In the genomic region with DNA sequence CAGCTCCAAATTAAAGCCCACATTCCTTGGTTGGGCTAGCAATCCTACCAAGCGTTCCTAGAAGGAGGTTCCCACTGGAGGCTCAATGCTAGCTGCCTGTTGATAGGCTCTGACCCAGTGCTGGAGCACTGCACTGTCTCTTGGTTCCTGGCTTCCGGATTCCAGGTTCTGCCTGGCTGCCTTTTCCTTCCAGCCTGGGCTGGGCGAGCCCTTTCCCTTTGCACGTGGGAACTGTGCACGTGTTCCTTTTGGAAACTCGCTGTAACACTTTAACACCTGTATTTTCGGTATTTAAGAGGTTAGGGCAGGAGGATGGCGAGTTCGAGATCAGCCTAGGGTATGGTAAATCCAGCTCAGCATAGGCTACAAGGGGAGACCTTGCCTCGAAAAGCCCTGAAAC, we compare ENCODE assay signal across 8 mouse cellular contexts. TPM values are rescaled to one million over a fixed set of nuclear protein-coding genes. Genes with fewer than 3 reads are reported as not detected.
A peak's percentile ranks its signal among the peaks of the same experiment; 100 is the strongest.
DNase-seq lines count a peak whose midpoint lies in the region; ATAC-seq and TF ChIP-seq lines count a peak whose summit lies in the region.

No protein-coding gene starts in this region.

- H3K27me3 ChIP-seq in embryonic facial prominence, embryonic 10.5 days (replicated peaks; ENCODE audit: low read depth, poor library complexity, severe bottlenecking), result no peaks in the 10 kb centered on the region
- H3K27me3 ChIP-seq in limb, embryonic 11.5 days (ENCODE audit: control insufficient read depth, insufficient read depth, low read length), result no peaks in the 10 kb centered on the region
- H3K27me3 ChIP-seq in midbrain, postnatal 0 days (ENCODE audit: insufficient read depth, low read length), result no peaks in the 10 kb centered on the region

- peak overlapping the region; percentile 63; the same call in 1 of the 2 replicates for H3K9ac ChIP-seq in limb, embryonic 11.5 days (ENCODE audit: low read length)
- H3K9ac ChIP-seq in midbrain, postnatal 0 days (replicated peaks; ENCODE audit: low read length, poor library complexity, severe bottlenecking), result no peak overlapping the region

- H3K4me3 ChIP-seq in embryonic facial prominence, embryonic 10.5 days, result peak overlapping the region; percentile 89
- no peak overlapping the region for H3K4me3 ChIP-seq in limb, embryonic 11.5 days (ENCODE audit: low read depth, low read length)
- H3K4me3 ChIP-seq in midbrain, postnatal 0 days (ENCODE audit: low read depth, low read length), result peak overlapping the region; percentile 41; the same call in 1 of the 2 replicates

- H3K9me3 ChIP-seq in embryonic facial prominence, embryonic 10.5 days, result no peaks in the 10 kb centered on the region
- no peaks in the 10 kb centered on the region for H3K9me3 ChIP-seq in limb, embryonic 11.5 days (ENCODE audit: control insufficient read depth, low read length)
- H3K9me3 ChIP-seq in midbrain, postnatal 0 days (ENCODE audit: low read length), result no peaks in the 10 kb centered on the region

- TF ChIP-seq CTCF in midbrain, postnatal 0 days (IDR thresholded peaks at IDR 0.05), result no peak

- DNase-seq in cerebellum, adult 9-10 months, result peak; percentile 48
- DNase-seq in cerebellum, postnatal 4 days (ENCODE audit: low spot score in 2 of 2), result no peak
- DNase-seq in embryonic facial prominence, embryonic 10.5 days (ENCODE audit: low spot score), result no peak
- peak; percentile 22 for DNase-seq in heart, postnatal 25 days (ENCODE audit: low spot score)
- no peak for DNase-seq in limb, embryonic 11.5 days (ENCODE audit: low spot score)
- no peak for DNase-seq in midbrain, postnatal 0 days (ENCODE audit: low spot score)
- DNase-seq in thymus, postnatal 0 days (ENCODE audit: low spot score), result no peak
- no peak for DNase-seq in spleen, adult 12 weeks (ENCODE audit: low spot score)

- H3K27ac ChIP-seq in embryonic facial prominence, embryonic 10.5 days (replicated peaks), result peak overlapping the region; percentile 97
- H3K27ac ChIP-seq in limb, embryonic 11.5 days (replicated peaks; ENCODE audit: low read depth, low read length), result no peak overlapping the region; the same call in 1 of the 2 replicates
- peak overlapping the region; percentile 86; the same call in 1 of the 2 replicates for H3K27ac ChIP-seq in midbrain, postnatal 0 days (ENCODE audit: low read depth, low read length)

- peaks cover 20% of the 10 kb centered on the region for H3K4me1 ChIP-seq in embryonic facial prominence, embryonic 10.5 days
- peaks cover 5% of the 10 kb centered on the region; the same call in 1 of the 2 replicates for H3K4me1 ChIP-seq in limb, embryonic 11.5 days (ENCODE audit: control insufficient read depth, insufficient read depth, low read length)
- H3K4me1 ChIP-seq in midbrain, postnatal 0 days (ENCODE audit: insufficient read depth, low read length), result peaks cover 10% of the 10 kb centered on the region; the same call in 1 of the 2 replicates

- no peak for ATAC-seq in limb, embryonic 11.5 days (ENCODE audit: insufficient number of reproducible peaks, low FRiP score, low TSS enrichment, low read depth)
- no peak for ATAC-seq in midbrain, postnatal 0 days (ENCODE audit: low FRiP score)

- peaks cover 21% of the 10 kb centered on the region for H3K36me3 ChIP-seq in embryonic facial prominence, embryonic 10.5 days (replicated peaks)
- H3K36me3 ChIP-seq in limb, embryonic 11.5 days (ENCODE audit: control insufficient read depth, insufficient read depth, low read length), result no peaks in the 10 kb centered on the region
- H3K36me3 ChIP-seq in midbrain, postnatal 0 days (ENCODE audit: insufficient read depth, low read length), result no peaks in the 10 kb centered on the region

- intact Hi-C loops in heart, postnatal 25 days (cut with DNase I), result no loop called here

- H3K4me2 ChIP-seq in limb, embryonic 11.5 days (ENCODE audit: low read depth, severe bottlenecking), result peak overlapping the region; percentile 51; the same call in 1 of the 2 replicates
- peak overlapping the region; percentile 78; the same call in 1 of the 2 replicates for H3K4me2 ChIP-seq in midbrain, postnatal 0 days (ENCODE audit: low read depth, low read length, poor library complexity, severe bottlenecking)

- 73% methylated on average over 10 of the region's 10 CpGs for WGBS in embryonic facial prominence, embryonic 10.5 days
- 78% methylated on average over 10 of the region's 10 CpGs for whole genome bisulfite sequencing in limb, embryonic 11.5 days
- 64% methylated on average over 10 of the region's 10 CpGs for WGBS in midbrain, postnatal 0 days

RNA-seq across cellular contexts. Expression of a gene that starts 1.5 kb away (rescaled TPM):
- 282 and 290 TPM in 2 replicates for polyA plus RNA-seq in embryonic facial prominence, embryonic 10.5 days (2016; fragmentation: Nextera tagmentation; extraction: Ambion mirVana)
- total RNA-seq in heart, postnatal 25 days (2021), result 10 to 100 TPM; 39.7 to 42.8 TPM
- polyA plus RNA-seq in limb, embryonic 11.5 days (2014; fragmentation: Nextera tagmentation; extraction: Ambion mirVana), result 260 and 269 TPM in 2 replicates
- total RNA-seq in midbrain, postnatal 0 days (2014; rRNA removed), result 59.2 and 63.2 TPM in 2 replicates
- polyA plus RNA-seq in midbrain, postnatal 0 days (2015; fragmentation: Nextera tagmentation; extraction: Ambion mirVana), result 63.5 and 67.4 TPM in 2 replicates
- 149 and 159 TPM in 2 replicates for polyA plus RNA-seq in thymus, postnatal 0 days (2015; fragmentation: Nextera tagmentation; extraction: Ambion mirVana)

RNA-seq across cellular contexts. Expression of a gene that starts 7.0 kb away (rescaled TPM):
- 266 and 285 TPM in 2 replicates for polyA plus RNA-seq in embryonic facial prominence, embryonic 10.5 days (2016; fragmentation: Nextera tagmentation; extraction: Ambion mirVana)
- 100 to 1,000 TPM; 113 to 124 TPM for total RNA-seq in heart, postnatal 25 days (2021)
- polyA plus RNA-seq in limb, embryonic 11.5 days (2014; fragmentation: Nextera tagmentation; extraction: Ambion mirVana), result 234 and 240 TPM in 2 replicates
- total RNA-seq in midbrain, postnatal 0 days (2014; rRNA removed), result 133 and 147 TPM in 2 replicates
- 235 and 252 TPM in 2 replicates for polyA plus RNA-seq in midbrain, postnatal 0 days (2015; fragmentation: Nextera tagmentation; extraction: Ambion mirVana)
- polyA plus RNA-seq in thymus, postnatal 0 days (2015; fragmentation: Nextera tagmentation; extraction: Ambion mirVana), result 449 and 452 TPM in 2 replicates

RNA-seq across cellular contexts. Expression of a gene that starts 45.0 kb away (rescaled TPM):
- polyA plus RNA-seq in embryonic facial prominence, embryonic 10.5 days (2016; fragmentation: Nextera tagmentation; extraction: Ambion mirVana), result 269 and 310 TPM in 2 replicates
- total RNA-seq in heart, postnatal 25 days (2021), result 100 to 1,000 TPM; 785 to 951 TPM
- polyA plus RNA-seq in limb, embryonic 11.5 days (2014; fragmentation: Nextera tagmentation; extraction: Ambion mirVana), result 244 and 249 TPM in 2 replicates
- 261 and 313 TPM in 2 replicates for total RNA-seq in midbrain, postnatal 0 days (2014; rRNA removed)
- 570 and 625 TPM in 2 replicates for polyA plus RNA-seq in midbrain, postnatal 0 days (2015; fragmentation: Nextera tagmentation; extraction: Ambion mirVana)
- polyA plus RNA-seq in thymus, postnatal 0 days (2015; fragmentation: Nextera tagmentation; extraction: Ambion mirVana), result 297 TPM in 2 replicates

Comparison
In these comparisons a context has a peak if more than half of its experiments do, and no peak if none do; other contexts are left out.
1. DNase-seq: peak in cerebellum, adult 9-10 months (single experiment) and heart, postnatal 25 days (single experiment); none in cerebellum, postnatal 4 days (0 of 2), embryonic facial prominence, embryonic 10.5 days (single experiment), limb, embryonic 11.5 days (single experiment), midbrain, postnatal 0 days (single experiment), thymus, postnatal 0 days (single experiment) and spleen, adult 12 weeks (single experiment).